Mouse (Mus musculus) embryo, embryonic 10.5 days (tissue): ENCODE measurements around the gene Ppp3ca.

Experiments
- DNase-seq: peaks from one replicate; pipeline ENCODE4 v3.0.0-alpha.2; 2015; ENCODE audit warnings: low spot score

The Ppp3ca gene

GRCm38 (mm10) chr3:136911276-136911675, 241.4 kb downstream of the Ppp3ca start:
- no peak for DNase-seq

- no peak for DNase-seq
Measured at GRCm38 (mm10) chr3:136917080-136917479, 247.2 kb downstream of the Ppp3ca start.

- no peak for DNase-seq
Measured at GRCm38 (mm10) chr3:136933071-136933470, 263.1 kb downstream of the Ppp3ca start.

GRCm38 (mm10) chr3:136940733-136941601, 271.0 kb downstream of the Ppp3ca start:
- no peak for DNase-seq

- DNase-seq, result no peak
Measured at GRCm38 (mm10) chr3:136941602-136941926, 271.6 kb downstream of the Ppp3ca start.

GRCm38 (mm10) chr3:136945550-136945949, 275.6 kb downstream of the Ppp3ca start:
- no peak for DNase-seq

- no peak for DNase-seq
Measured at GRCm38 (mm10) chr3:136946662-136947061, 276.7 kb downstream of the Ppp3ca start.

GRCm38 (mm10) chr3:136948142-136948541, 278.2 kb downstream of the Ppp3ca start:
- DNase-seq, result no peak

GRCm38 (mm10) chr3:136951792-136952191, 281.9 kb downstream of the Ppp3ca start:
- DNase-seq, result no peak

GRCm38 (mm10) chr3:136952822-136953221, 282.9 kb downstream of the Ppp3ca start:
- DNase-seq, result no peak

GRCm38 (mm10) chr3:136955043-136955442, 285.1 kb downstream of the Ppp3ca start:
- DNase-seq, result no peak

GRCm38 (mm10) chr3:136960314-136960713, 290.4 kb downstream of the Ppp3ca start:
- no peak for DNase-seq

GRCm38 (mm10) chr3:136966786-136967185, 296.9 kb downstream of the Ppp3ca start:
- DNase-seq, result no peak

- no peak for DNase-seq
Measured at GRCm38 (mm10) chr3:136967510-136967909, 297.6 kb downstream of the Ppp3ca start.

- no peak for DNase-seq
Measured at GRCm38 (mm10) chr3:136969796-136970195, 299.9 kb downstream of the Ppp3ca start.

GRCm38 (mm10) chr3:136977859-136978258, 307.9 kb downstream of the Ppp3ca start:
- no peak for DNase-seq

- DNase-seq, result no peak
Measured at GRCm38 (mm10) chr3:136980915-136981588, 311.1 kb downstream of the Ppp3ca start.

GRCm38 (mm10) chr3:136981589-136981924, 311.6 kb downstream of the Ppp3ca start:
- no peak for DNase-seq

- DNase-seq, result no peak
Measured at GRCm38 (mm10) chr3:136982021-136982420, 312.1 kb downstream of the Ppp3ca start.

GRCm38 (mm10) chr3:136986096-136986881, 316.4 kb downstream of the Ppp3ca start:
- DNase-seq, result peak; percentile 17
